Mouse (Mus musculus): ENCODE measurements around the gene Baiap2l1. TPM values are rescaled to one million over a fixed set of nuclear protein-coding genes. Genes with fewer than 3 reads are reported as not detected.

Baiap2l1 gene
- polyA plus RNA-seq, 1 experiment, result 68.8 TPM

- no peak for TF ChIP-seq MYOG (IDR thresholded peaks at IDR 0.05; ENCODE audit: control insufficient read depth in 1 of 3, insufficient read depth in 1 of 3, insufficient read length in 2 of 3, low read depth in 2 of 3)
- TF ChIP-seq MYOD1 (IDR thresholded peaks at IDR 0.05; ENCODE audit: control insufficient read depth in 1 of 3, insufficient read length in 2 of 3, low read depth in 2 of 3), result no peak
- no peak for TF ChIP-seq CEBPB (IDR thresholded peaks at IDR 0.05; ENCODE audit: insufficient read depth, poor library complexity, severe bottlenecking)
- no peak for TF ChIP-seq POLR2AphosphoS2 (IDR thresholded peaks at IDR 0.05; ENCODE audit: insufficient read length, low read depth)
- TF ChIP-seq E2F4 (IDR thresholded peaks at IDR 0.05; ENCODE audit: insufficient read depth), result no peak
- no peak for TF ChIP-seq SRF (IDR thresholded peaks at IDR 0.05; ENCODE audit: control insufficient read depth, insufficient read length, low read depth)
- no peak for TF ChIP-seq USF1 (IDR thresholded peaks at IDR 0.05; ENCODE audit: low read depth)
- no peak for TF ChIP-seq MAX (IDR thresholded peaks at IDR 0.05; ENCODE audit: low read depth)
- no peak for TF ChIP-seq POLR2A (IDR thresholded peaks at IDR 0.05; ENCODE audit: insufficient read length, low read depth)
- TF ChIP-seq REST (IDR thresholded peaks at IDR 0.05; ENCODE audit: insufficient read depth, insufficient read length), result no peak
- TF ChIP-seq TCF12 (IDR thresholded peaks at IDR 0.05; ENCODE audit: insufficient read depth, poor library complexity, severe bottlenecking), result no peak
- TF ChIP-seq TCF3 (IDR thresholded peaks at IDR 0.05; ENCODE audit: insufficient read length, low read depth), result no peak
- no peak overlapping the region for H3K4me2 ChIP-seq (ENCODE audit: low read depth)
- no peaks in the 10 kb centered on the region for H3K27me3 ChIP-seq (ENCODE audit: control insufficient read depth, insufficient read depth, insufficient read length)
- H3K36me3 ChIP-seq (ENCODE audit: control insufficient read depth, insufficient read depth), result no peaks in the 10 kb centered on the region
- H3K79me2 ChIP-seq (ENCODE audit: control insufficient read depth, insufficient read depth), result no peaks in the 10 kb centered on the region
- H3K4me3 ChIP-seq, result no peak overlapping the region
- no peak overlapping the region for H3ac ChIP-seq (ENCODE audit: control insufficient read depth, insufficient read length)
Measured at GRCm38 (mm10) chr5:144249871-144250270, 108.0 kb downstream of the Baiap2l1 start.

- Histone ChIP-seq H3K79me2 (ENCODE audit: control insufficient read depth, insufficient read depth) (no peaks in the 10 kb centered on the region), H3K27me3 (ENCODE audit: control insufficient read depth, insufficient read depth, insufficient read length) (no peaks in the 10 kb centered on the region), H3K4me2 (ENCODE audit: low read depth) (no peak overlapping the region), H3ac (ENCODE audit: control insufficient read depth, insufficient read length) (no peak overlapping the region), H3K4me3 (no peak overlapping the region), H3K36me3 (ENCODE audit: control insufficient read depth, insufficient read depth) (no peaks in the 10 kb centered on the region)
- TF ChIP-seq TCF3 (IDR thresholded peaks at IDR 0.05; ENCODE audit: insufficient read length, low read depth) (no peak), POLR2A (IDR thresholded peaks at IDR 0.05; ENCODE audit: insufficient read length, low read depth) (no peak), E2F4 (IDR thresholded peaks at IDR 0.05; ENCODE audit: insufficient read depth) (no peak), MYOD1 (IDR thresholded peaks at IDR 0.05; ENCODE audit: control insufficient read depth in 1 of 3, insufficient read length in 2 of 3, low read depth in 2 of 3) (no peak), REST (IDR thresholded peaks at IDR 0.05; ENCODE audit: insufficient read depth, insufficient read length) (no peak), MYOG (IDR thresholded peaks at IDR 0.05; ENCODE audit: control insufficient read depth in 1 of 3, insufficient read depth in 1 of 3, insufficient read length in 2 of 3, low read depth in 2 of 3) (no peak), POLR2AphosphoS2 (IDR thresholded peaks at IDR 0.05; ENCODE audit: insufficient read length, low read depth) (no peak), TCF12 (IDR thresholded peaks at IDR 0.05; ENCODE audit: insufficient read depth, poor library complexity, severe bottlenecking) (no peak), CEBPB (IDR thresholded peaks at IDR 0.05; ENCODE audit: insufficient read depth, poor library complexity, severe bottlenecking) (no peak), MAX (IDR thresholded peaks at IDR 0.05; ENCODE audit: low read depth) (no peak), SRF (IDR thresholded peaks at IDR 0.05; ENCODE audit: control insufficient read depth, insufficient read length, low read depth) (no peak), USF1 (IDR thresholded peaks at IDR 0.05; ENCODE audit: low read depth) (no peak)
Measured at GRCm38 (mm10) chr5:144247906-144248585, 109.9 kb downstream of the Baiap2l1 start.

GRCm38 (mm10) chr5:144247307-144247706 is 110.6 kb downstream of the Baiap2l1 start:
- TF ChIP-seq USF1 (IDR thresholded peaks at IDR 0.05; ENCODE audit: low read depth) (no peak), TCF3 (IDR thresholded peaks at IDR 0.05; ENCODE audit: insufficient read length, low read depth) (no peak), MAX (IDR thresholded peaks at IDR 0.05; ENCODE audit: low read depth) (no peak), SRF (IDR thresholded peaks at IDR 0.05; ENCODE audit: control insufficient read depth, insufficient read length, low read depth) (no peak), POLR2A (IDR thresholded peaks at IDR 0.05; ENCODE audit: insufficient read length, low read depth) (no peak), TCF12 (IDR thresholded peaks at IDR 0.05; ENCODE audit: insufficient read depth, poor library complexity, severe bottlenecking) (no peak), E2F4 (IDR thresholded peaks at IDR 0.05; ENCODE audit: insufficient read depth) (no peak), POLR2AphosphoS2 (IDR thresholded peaks at IDR 0.05; ENCODE audit: insufficient read length, low read depth) (no peak), MYOD1 (IDR thresholded peaks at IDR 0.05; ENCODE audit: control insufficient read depth in 1 of 3, insufficient read length in 2 of 3, low read depth in 2 of 3) (no peak), CEBPB (IDR thresholded peaks at IDR 0.05; ENCODE audit: insufficient read depth, poor library complexity, severe bottlenecking) (no peak), REST (IDR thresholded peaks at IDR 0.05; ENCODE audit: insufficient read depth, insufficient read length) (no peak), MYOG (IDR thresholded peaks at IDR 0.05; ENCODE audit: control insufficient read depth in 1 of 3, insufficient read depth in 1 of 3, insufficient read length in 2 of 3, low read depth in 2 of 3) (no peak)
- H3K27me3 ChIP-seq (ENCODE audit: control insufficient read depth, insufficient read depth, insufficient read length), result no peaks in the 10 kb centered on the region
- H3K79me2 ChIP-seq (ENCODE audit: control insufficient read depth, insufficient read depth), result no peaks in the 10 kb centered on the region
- no peak overlapping the region for H3ac ChIP-seq (ENCODE audit: control insufficient read depth, insufficient read length)
- H3K36me3 ChIP-seq (ENCODE audit: control insufficient read depth, insufficient read depth), result no peaks in the 10 kb centered on the region
- no peak overlapping the region for H3K4me2 ChIP-seq (ENCODE audit: low read depth)
- H3K4me3 ChIP-seq, result no peak overlapping the region

GRCm38 (mm10) chr5:144246669-144247068 is 111.2 kb downstream of the Baiap2l1 start:
- no peak for TF ChIP-seq MYOD1 (IDR thresholded peaks at IDR 0.05; ENCODE audit: control insufficient read depth in 1 of 3, insufficient read length in 2 of 3, low read depth in 2 of 3)
- no peak for TF ChIP-seq SRF (IDR thresholded peaks at IDR 0.05; ENCODE audit: control insufficient read depth, insufficient read length, low read depth)
- no peak for TF ChIP-seq MYOG (IDR thresholded peaks at IDR 0.05; ENCODE audit: control insufficient read depth in 1 of 3, insufficient read depth in 1 of 3, insufficient read length in 2 of 3, low read depth in 2 of 3)
- no peak for TF ChIP-seq REST (IDR thresholded peaks at IDR 0.05; ENCODE audit: insufficient read depth, insufficient read length)
- no peak for TF ChIP-seq CEBPB (IDR thresholded peaks at IDR 0.05; ENCODE audit: insufficient read depth, poor library complexity, severe bottlenecking)
- no peak for TF ChIP-seq POLR2AphosphoS2 (IDR thresholded peaks at IDR 0.05; ENCODE audit: insufficient read length, low read depth)
- no peak for TF ChIP-seq E2F4 (IDR thresholded peaks at IDR 0.05; ENCODE audit: insufficient read depth)
- no peak for TF ChIP-seq USF1 (IDR thresholded peaks at IDR 0.05; ENCODE audit: low read depth)
- TF ChIP-seq POLR2A (IDR thresholded peaks at IDR 0.05; ENCODE audit: insufficient read length, low read depth), result no peak
- TF ChIP-seq MAX (IDR thresholded peaks at IDR 0.05; ENCODE audit: low read depth), result no peak
- no peak for TF ChIP-seq TCF3 (IDR thresholded peaks at IDR 0.05; ENCODE audit: insufficient read length, low read depth)
- no peak for TF ChIP-seq TCF12 (IDR thresholded peaks at IDR 0.05; ENCODE audit: insufficient read depth, poor library complexity, severe bottlenecking)
- no peak overlapping the region for H3K4me3 ChIP-seq
- H3K27me3 ChIP-seq (ENCODE audit: control insufficient read depth, insufficient read depth, insufficient read length), result no peaks in the 10 kb centered on the region
- H3K79me2 ChIP-seq (ENCODE audit: control insufficient read depth, insufficient read depth), result no peaks in the 10 kb centered on the region
- H3K4me2 ChIP-seq (ENCODE audit: low read depth), result no peak overlapping the region
- H3K36me3 ChIP-seq (ENCODE audit: control insufficient read depth, insufficient read depth), result no peaks in the 10 kb centered on the region
- H3ac ChIP-seq (ENCODE audit: control insufficient read depth, insufficient read length), result no peak overlapping the region

Measured in myocyte (in vitro differentiated cells).